Mouse (Mus musculus): Measurements from ENCODE around the gene Btbd9.

The Btbd9 gene

DNA sequence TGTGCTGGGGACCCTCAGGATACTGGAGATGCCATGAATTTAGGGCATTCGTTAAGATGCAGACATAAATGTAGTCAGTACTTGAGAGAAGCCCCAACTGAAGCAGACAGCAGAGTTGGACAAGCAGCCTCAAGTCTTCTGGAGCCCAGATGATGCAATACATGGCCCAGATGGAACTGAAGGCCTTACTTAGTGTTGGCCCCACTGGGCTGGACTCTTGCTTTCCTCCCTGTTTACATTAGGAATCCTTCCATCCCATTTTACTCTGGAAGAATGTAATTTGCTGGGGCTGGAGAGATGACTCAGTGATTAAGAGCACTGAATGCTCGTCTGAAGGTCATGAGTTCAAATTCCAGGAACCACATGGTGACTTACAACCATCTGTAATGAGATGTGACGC, 136.6 kb downstream of the Btbd9 start:
- DNase-seq = no peak

DNA sequence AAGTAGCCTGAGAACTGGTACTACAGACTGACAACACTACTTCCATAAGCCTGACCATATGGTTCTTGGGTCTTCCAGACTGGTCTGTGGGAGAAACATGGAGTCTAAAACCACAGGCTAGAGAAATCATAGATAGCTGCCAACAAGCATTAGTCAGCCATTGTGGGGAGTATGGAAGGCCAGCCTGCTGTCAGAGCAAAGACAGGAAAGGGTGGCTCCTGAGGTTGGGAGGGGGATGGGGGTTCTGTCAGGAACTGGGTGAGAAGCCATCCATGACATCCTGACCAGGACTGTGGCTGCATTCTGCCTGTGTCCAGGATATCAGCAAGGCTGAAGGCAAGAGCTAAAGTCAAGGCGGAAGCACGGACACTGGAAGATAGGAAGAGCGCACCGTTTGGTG, 137.5 kb downstream of the Btbd9 start:
- DNase-seq = peak; percentile 32 to 64

DNA sequence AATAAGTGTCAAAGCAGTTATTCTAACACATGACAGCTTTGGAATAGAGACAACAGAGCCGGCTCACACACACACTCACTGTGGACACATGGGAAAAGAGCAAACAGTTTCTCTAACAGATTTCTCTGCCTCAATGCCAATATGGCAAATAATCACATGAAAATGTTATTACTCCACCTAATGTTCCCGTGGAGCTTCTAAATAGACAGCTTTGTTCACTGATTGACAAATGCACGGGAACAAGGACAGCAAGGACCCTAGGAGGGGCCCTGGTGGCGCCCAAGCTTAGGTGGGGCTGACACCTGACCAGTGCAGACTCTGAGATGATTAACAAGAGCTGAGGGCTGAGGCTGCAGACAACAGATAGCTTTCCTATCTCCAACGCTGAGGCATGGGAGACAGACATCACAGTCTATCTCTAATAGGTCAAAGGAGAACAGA, 140.2 kb downstream of the Btbd9 start:
- no peak for DNase-seq

DNA sequence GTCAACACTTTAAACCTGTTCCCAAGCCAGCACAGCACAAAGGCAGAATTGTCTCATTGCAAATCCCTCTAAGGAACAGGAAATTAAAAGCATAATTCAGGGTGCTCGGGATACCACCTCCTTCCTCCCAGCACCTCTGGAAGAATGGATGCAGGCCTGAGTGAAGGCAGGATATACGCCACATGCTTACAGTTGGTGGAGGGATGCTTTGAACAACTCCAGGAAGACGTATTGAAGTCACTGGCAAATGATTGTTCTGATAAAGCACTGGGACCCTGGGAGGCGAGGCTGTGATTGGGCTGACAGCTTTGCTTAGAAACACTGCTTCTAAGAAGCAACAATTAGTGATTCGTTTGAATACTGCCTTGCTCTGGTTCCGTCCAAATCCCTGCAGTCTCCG, 140.8 kb downstream of the Btbd9 start:
- DNase-seq = no peak

DNA sequence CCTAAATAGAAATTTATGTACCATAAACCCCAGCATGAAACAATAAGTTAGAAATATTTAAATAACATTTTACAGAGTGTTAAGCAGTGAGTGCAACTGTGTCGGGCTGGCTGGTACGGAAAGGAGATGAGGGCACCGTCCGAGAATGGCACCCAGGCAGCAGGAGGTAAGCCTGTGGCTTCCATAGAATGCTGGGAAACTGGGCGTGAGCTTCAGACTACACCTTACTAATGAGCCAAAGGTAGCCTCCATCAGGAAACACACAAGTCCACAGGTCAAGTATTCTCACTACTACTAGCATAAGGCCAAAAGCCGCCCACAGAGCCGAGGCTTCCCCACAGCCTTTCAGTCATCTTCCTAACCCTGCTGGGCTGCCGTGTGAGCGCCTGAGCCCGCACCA, 144.2 kb downstream of the Btbd9 start:
- no peak for DNase-seq

DNA sequence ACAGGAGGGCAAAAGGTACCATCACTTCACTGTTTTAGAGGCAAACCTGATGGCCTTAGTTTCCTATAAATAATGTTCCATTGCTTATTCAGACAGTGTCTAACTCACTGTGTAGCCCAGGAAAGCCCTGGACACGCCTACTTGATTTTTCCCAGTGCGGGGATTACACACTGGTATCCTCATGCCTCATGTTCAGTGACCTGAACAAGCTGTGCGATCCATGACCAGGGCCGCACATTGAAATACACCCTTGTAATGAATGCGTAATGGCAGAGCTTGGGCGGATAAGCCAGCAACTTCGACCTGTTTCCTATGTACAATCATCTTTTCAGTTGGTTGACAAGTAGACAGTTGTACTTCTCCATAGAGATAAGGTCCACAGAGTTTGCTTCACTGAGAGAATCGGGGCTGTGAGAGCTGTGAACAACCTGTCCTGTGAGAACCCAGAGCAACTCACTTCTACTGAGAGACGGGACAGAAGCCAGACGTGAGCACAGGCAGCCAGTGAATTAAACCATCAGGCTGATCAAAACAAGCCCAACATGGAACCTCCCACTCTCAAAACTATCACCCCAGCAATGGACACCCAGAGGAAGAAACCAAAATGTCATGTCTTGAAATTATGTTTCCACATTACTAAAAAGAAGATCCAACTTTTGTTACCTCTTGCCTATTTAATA, 145.2 kb downstream of the Btbd9 start:
- DNase-seq = no peak

DNA sequence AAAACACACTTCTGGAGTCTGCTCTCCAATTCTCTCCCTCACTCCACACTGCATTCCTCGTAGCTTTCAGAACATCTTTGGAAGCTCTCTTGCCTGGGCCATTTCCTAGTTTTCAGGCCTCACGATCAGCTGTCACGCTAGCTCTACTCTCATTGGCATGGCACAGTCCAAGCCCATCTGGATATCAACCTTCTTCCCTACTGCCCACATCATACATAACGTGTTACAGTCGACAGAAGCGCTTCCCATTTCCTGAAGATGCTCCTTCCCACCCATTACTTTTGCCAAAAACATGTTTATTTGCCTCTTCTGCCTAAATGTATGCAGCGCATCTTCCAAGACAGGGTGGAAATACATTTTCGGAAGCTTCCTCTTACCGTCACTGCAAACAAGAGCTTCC, 147.6 kb downstream of the Btbd9 start:
- no peak for DNase-seq

DNA sequence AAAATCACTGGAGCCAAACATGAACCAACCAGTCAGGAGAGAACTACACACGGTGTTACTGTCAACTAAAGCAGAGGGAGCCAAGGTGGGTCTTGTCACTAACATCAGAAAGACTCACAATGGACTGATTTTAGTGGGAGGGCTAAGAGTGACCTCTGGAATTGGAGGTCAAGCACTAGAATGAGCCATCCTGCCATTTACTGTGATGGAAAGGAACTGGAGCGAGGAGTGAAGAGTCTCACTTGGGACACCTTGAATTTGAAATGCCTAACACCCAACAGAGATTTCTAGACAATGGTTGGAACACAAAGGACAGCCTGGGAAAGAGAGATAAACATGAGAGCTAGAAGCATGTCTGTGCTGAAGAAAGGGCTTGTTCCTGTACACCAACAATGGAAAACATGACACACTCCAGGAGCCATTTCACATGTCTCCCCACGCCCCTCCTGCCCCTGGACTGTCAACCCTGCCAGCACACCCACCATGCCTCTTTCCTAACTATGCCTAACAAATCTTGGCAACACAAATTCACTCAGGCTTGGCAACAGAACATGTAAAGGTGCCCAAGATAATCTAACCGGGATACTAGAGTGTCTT, 152.9 kb downstream of the Btbd9 start:
- DNase-seq = peak in 1 of 2 experiments; percentile 22

DNA sequence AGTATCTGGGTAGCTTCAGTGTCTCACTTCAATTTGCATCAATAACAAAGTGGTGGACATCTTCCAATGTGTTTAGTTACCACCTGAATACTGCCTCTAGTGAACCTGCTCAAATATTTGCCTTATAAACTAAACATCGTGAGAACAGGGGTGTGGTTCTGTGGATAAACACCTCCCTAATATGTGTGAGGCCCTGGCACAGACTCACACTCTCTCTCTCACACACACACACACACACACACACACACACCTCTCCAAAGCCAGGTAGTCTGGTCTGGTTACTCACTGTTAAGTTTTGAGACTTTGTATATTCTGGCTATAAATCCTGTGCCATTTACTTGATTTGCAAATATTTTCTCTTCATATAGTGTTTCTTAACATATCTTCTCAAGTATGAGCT, 154.0 kb downstream of the Btbd9 start:
- DNase-seq = no peak

DNA sequence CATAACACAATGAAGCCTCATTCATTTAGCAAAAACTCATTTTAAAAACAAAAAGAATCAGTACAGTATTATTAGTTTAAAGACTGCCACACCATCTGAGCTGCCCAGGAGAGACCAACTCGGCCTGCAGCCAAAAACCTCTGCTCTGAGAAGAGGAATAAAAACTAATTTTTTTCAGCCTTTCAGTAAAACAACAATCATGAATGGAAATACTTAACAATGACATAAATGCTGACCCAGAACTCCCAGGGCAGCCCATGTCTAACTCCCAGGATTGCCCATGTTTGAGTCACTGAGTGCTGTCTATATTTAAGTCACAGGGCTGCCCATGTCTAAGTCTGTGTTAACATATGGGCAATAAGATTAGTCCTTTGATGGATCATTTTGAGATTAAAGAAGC, 155.0 kb downstream of the Btbd9 start:
- no peak for DNase-seq

DNA sequence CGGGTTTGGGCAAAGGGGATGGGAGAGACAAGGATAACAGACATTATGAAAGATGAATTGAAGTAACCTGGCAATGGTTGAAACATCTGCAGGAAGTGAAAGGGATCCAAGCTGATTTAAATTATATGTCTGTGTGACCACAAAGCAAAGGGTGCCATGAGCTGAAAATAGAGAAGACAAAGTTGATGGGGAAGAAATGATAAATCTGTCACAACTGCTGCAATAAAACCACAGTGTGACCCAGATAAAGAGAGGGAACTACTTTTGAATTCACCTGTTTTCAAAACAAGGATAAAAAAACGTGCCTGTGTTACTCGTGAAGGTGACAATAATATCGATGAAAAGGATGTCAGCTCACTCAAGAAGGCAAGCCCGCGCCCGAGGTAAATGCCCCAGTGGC, 156.8 kb downstream of the Btbd9 start:
- no peak for DNase-seq

DNA sequence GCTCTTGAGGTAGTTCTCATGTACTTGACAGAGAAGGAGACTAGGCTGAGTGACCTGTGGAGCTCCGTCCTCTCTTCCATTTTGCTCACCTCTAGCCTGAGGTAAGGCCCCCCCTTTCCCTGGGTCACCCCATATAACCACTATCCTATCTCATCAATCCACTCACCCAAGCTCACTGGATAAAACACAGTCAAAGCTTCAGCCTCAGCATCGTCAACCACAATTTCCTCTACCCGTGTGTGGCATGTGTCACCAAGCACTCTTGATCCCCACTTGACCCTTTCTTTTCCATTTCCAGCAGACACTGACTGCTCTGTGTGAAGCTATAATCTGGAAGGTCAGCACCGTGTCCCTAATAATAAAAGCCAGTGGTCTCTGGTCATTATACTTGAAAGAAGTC, 157.8 kb downstream of the Btbd9 start:
- DNase-seq = no peak

DNA sequence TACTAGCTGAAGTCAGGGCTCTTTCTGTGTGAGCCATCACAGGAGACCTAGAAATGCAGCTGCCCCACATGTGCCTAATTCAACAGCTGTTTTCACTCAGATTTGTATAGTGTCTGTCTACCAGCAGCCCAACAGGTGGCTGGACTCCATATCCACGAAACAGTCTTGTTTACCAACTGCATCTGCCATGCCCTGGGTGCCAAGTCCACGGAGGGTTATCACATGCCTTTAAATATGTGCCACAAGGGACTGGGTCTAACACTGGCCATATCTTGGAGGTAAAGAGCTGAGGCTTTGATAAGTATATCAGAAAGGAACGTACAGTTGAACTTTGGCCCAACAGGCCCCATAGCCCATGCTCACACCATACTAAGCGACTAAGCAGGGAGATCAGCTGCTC, 159.2 kb downstream of the Btbd9 start:
- no peak for DNase-seq

DNA sequence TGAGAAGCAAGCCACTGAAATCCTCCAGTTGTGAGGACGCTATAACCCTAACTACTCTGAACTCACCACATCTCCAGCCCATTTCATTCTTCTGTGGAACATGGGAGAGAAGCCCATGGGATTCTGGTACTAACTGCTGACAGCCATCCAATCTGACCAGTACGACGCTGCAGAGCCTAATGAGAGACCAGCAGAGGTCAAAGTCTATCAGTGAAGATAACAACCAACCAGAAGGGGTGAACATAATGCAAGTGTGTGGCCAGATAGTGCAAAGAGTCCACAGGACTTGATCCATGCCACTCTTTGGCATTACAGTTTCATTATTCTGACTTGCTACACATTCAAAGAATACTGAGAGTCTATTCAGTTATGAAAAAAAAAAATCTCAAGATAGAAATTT, 160.6 kb downstream of the Btbd9 start:
- DNase-seq = no peak

DNA sequence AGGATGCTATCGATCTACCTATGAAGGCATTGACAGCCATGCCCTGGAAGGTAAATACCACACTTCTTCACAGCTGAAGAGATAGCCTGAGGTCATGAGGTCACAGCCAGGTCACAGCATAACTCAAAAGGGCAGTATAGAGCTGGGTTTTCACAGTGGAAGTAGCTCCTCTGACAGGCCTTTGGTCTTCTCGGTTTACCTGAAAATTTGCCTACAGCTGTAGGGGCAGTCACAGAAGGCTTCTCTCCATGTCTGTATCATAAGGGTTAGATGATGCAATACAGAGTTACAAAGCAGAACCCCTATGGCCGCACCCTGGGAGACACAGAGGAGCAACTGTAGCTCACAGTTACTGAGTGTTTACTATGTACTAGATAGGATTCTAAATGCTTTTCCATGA, 163.3 kb downstream of the Btbd9 start:
- DNase-seq = no peak

DNA sequence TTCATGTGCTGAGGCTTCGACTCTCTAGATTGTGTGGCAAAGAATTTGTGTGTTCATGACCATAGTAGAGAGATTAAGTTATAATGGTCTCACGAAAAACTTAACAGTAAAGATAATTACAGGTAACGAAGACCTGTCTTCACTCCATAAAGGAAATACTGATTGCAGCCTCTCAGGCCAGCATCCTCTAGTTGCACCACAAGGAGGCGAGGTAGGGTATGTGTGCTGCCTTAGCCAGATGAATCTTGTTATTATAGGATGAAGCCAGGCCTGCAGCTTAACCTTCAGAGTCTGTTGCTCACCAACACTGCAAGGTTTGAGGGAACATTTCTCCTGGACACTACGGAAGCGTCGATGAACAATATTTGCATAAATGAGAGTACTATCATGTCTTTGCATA, 170.3 kb downstream of the Btbd9 start:
- DNase-seq = no peak

DNA sequence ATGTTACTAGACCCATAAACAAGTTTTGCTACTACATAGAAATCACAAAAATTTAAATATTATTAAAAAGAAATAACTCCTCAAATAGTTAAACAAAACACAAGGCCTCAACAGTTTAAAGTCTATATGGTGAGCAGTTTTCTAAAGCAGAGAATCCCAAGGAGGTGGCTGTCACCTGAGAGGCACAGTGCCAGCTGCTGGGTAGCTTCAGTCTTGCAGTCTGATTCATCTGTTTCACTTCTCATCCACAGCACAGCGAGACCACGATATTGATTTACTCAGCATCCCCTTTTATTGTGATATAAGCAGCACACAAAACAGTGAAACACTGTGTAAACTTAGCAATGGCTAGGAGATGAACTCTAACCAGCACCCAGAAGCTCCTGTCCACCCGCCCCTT, 173.4 kb downstream of the Btbd9 start:
- DNase-seq = no peak

DNA sequence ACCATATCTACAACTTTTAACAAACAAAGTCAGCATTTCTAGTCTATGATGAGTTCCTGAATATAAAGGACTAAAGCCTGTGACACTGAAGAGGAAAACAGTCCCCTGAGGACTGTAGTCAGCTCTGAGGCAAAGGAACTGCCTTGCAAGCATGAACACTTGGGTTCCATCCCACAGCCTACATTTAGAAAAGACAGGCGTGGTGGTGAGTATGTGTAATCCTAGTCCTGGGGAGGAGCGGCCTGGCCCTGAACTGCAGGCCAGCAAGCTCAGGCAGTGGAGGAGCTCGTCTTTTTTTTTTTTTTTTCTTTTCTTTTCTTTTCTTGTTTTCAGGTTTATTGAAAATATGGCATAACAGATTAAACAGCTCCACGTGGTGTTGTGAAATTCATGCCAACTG, 181.0 kb downstream of the Btbd9 start:
- DNase-seq = no peak

DNA sequence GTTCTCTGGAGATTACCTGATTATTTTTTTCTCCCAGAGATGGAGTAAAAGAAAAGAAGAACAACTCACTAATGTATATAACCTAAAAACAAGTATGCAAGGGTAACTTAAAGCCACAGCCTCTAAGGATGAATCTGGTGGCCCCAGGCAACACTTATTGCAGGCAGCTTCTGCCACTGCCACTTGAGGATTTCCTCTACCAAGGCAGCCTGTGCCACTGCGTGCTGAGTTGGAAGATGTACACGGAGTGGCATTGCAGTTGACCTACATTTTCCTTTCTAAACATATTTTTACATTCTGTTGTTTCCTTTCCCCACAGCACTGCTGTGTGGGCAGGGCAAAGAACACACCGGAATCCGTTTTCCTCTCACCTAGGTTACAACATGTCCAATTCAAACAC, 184.3 kb downstream of the Btbd9 start:
- no peak for DNase-seq

DNA sequence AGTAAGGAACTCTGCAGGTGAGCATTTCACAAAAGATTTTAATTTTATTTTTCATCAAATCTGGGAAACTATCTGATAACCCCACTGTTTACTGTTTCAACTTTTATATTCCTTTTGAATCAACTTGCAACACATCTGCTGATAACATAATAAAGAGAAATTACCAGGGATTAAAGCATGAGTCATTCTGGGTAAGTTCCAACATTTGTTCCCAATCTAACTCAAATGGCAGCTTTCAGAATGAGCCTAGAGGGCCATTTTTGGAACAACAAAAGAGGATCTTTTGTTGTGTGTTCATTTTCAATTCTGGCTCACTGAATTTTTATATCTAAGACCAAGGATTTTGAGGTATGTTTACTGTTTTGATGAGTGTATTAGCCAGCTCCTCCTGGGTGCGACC, 185.1 kb downstream of the Btbd9 start:
- DNase-seq = no peak

DNA sequence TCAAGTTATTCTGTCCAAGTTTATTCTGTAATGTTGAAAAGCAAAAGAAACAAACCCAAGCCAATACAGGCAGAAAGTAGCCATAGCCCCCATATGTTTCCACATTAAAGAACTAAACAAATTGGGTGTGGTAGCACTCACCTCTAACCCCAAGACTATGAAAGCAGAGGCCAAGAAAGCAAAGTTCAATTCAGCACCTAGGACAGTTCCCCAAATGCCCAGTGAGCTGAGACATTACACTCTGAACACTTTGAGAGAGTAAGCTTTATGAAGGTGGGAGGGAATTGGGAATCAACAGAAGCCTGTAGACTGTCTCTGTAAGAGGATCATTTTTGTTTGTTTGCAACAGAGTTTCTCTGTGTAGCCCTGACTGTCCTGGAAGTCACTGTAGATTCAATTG, 186.6 kb downstream of the Btbd9 start:
- no peak for DNase-seq

DNA sequence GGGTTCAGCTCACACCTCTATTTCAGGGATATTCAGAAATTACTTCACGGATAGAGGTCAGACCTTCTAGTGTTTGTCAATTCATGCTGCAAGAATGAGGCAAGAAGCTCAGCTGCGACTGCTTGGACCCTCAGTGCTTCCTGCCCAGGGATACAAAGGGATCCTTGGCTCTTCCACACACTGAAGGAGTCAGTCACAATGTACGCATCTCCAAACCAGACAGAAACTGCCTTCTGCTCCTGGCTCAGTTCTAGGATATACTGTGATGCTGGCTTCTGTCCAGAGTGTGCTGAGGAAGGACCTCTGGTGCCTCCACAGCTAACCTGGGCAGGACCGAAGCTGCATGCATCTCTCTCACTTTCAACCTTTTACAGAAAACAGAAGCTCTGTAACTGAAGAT, 187.5 kb downstream of the Btbd9 start:
- DNase-seq = no peak

DNA sequence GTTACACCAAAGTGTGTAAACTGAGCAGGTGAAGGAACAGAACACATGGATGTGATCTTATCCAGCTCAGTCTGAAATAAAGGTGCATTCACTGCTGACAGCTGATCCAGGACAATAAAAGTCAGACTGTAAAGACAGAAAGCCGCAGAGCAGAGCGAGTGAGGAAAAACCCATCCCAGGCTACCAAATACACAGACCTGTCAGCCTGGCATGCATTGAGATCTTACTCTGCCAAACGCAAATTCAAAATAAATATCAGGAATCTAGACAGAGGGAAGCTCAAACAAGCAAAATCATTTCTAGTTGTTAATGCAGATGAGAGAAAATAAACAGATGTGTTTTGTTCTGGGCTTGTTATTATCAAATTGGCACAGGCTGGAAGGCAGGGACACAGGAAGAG, 187.9 kb downstream of the Btbd9 start:
- DNase-seq = no peak

DNA sequence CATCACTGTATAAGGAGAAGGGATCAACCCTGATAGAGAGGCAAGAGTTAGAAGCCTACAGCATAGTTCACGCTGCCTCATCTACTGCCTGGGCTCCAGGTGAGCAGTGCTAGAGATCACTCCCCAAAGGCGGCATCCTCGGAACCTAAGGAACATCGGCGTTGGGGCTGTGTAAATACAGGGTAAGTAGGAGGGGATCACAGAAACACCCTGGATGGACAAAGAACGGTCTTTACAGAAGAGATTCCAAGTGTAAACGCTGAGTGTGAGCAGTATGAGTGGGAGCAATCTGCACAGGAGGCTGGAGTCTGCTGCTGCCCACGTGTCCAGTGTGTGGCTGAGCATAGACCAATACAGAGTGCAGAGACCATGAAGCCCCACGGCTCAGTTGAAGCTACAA, 190.0 kb downstream of the Btbd9 start:
- no peak for DNase-seq

DNA sequence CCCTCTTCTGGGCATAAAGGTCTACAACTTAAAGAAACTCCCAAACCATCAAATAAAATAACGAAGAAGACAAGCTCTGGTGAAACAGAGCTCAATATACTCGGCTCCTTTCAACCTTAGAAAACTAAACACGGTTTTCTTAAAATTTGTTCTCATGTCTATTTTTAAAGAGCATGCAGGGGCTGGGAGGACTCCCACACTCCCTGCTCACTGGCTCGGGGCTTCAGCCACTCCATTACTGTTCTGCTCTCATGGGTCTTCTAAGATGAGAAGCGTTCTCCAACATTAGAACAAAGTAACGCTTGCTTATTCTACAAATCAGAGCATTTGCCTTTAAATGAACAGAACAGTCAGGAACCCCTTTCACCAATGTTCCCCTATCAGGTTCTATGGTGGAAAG, 192.6 kb downstream of the Btbd9 start:
- DNase-seq = no peak

Measured in lung, adult 18-20 months (tissue).